Mouse (Mus musculus) stomach, postnatal 0 days (tissue): Measurements from ENCODE around the gene Btc. TPM values are rescaled to one million over a fixed set of nuclear protein-coding genes. Genes with fewer than 3 reads are reported as not detected.

Experiments
- ATAC-seq: fragments of 200-750 bp; cut with Nextera tagmentation; 2 replicates; pipeline ENCODE4 v1.8.0; 2017; ENCODE audit not compliant: low FRiP score, low TSS enrichment
- DNase-seq: peaks from one replicate; pipeline ENCODE4 v3.0.0-alpha.2; 2016; ENCODE audit warnings: low spot score
- H3K27ac ChIP-seq: fragments of 300-500 bp; sonication (generic); replicated peaks from 2 replicates; pipeline ENCODE4 v1.5.1; 2014; ENCODE audit warnings: mild to moderate bottlenecking, control low read depth
- H3K27me3 ChIP-seq: fragments of 300-500 bp; sonication (generic); 2 replicates; pipeline ENCODE4 v1.6.1; 2014; ENCODE audit warnings: low read length; ENCODE audit not compliant: control insufficient read depth, insufficient read depth
- H3K36me3 ChIP-seq: fragments of 300-500 bp; sonication (generic); 2 replicates; pipeline ENCODE4 v1.6.1; 2014; ENCODE audit warnings: low read length, mixed read lengths; ENCODE audit not compliant: control insufficient read depth, insufficient read depth
- H3K4me1 ChIP-seq: fragments of 300-500 bp; sonication (generic); replicated peaks from 2 replicates; pipeline ENCODE4 v1.6.1; 2014; ENCODE audit warnings: antibody characterized with exemption; ENCODE audit not compliant: control insufficient read depth, insufficient read depth
- H3K4me2 ChIP-seq: fragments of 300-500 bp; sonication (generic); replicated peaks from 2 replicates; pipeline ENCODE4 v1.6.1; 2014; ENCODE audit warnings: low read depth, mild to moderate bottlenecking, control low read depth, moderate library complexity
- H3K4me3 ChIP-seq: fragments of 300-500 bp; sonication (generic); 2 replicates; pipeline ENCODE4 v1.5.1; 2014; ENCODE audit warnings: low read depth, low read length, control low read depth
- H3K9ac ChIP-seq: fragments of 300-500 bp; sonication (generic); 2 replicates; pipeline ENCODE4 v1.6.1; 2014; ENCODE audit warnings: mild to moderate bottlenecking, low read length, control low read depth, mixed read lengths
- H3K9me3 ChIP-seq: fragments of 300-500 bp; sonication (generic); 2 replicates; pipeline ENCODE4 v1.6.1; 2016; ENCODE audit warnings: low read length; ENCODE audit not compliant: control insufficient read depth
- CTCF ChIP-seq: IDR thresholded peaks from 2 replicates; pipeline ENCODE4 v1.5.1; 2016; ENCODE audit warnings: antibody characterized with exemption, low read depth, mild to moderate bottlenecking, moderate library complexity
- EP300 ChIP-seq: optimal IDR thresholded peaks from 2 replicates; pipeline ENCODE3; 2016; ENCODE audit warnings: antibody characterized with exemption
- WGBS: fragments of 180-500 bp; shearing (Covaris S2); extraction: QIAGEN DNeasy Blood & Tissue Kit; methylation state at CpG from one replicate; pipeline ENCODE4 v1.1.7; 2014; 5-methylcytosine and 5-hydroxymethylcytosine counted together
- polyA plus RNA-seq: library from polyadenylated mRNA; unstranded; fragments of >200 nt; fragmentation: Nextera tagmentation; extraction: Ambion mirVana; gene quantifications from 2 replicates; pipeline ENCODE4 v1.2.1, GENCODE M21; 2015

The Btc gene
- polyA plus RNA-seq, 1 experiment from 2014 or later, result 16.5 TPM

DNA sequence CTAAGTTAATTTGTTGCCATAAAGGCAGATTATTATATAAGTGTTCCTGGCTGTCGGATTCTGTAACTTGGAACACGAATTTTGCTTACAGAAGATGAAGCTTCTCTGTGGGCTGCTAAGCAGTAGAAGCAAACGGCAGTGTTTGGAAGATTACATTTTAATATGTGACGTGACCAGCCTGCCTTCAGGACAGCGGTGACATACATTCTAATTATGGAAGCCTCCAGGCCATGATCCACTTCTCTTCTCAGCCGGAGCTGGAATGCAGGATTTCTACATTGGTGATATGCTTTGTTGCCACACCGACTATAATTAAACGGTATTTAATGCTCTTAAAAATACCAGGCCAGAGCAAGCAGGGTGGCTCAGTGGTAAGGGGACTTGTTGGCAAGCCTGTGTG is 11.0 kb upstream of the Btc start:
- Histone ChIP-seq H3K27ac (no peak overlapping the region), H3K9ac (no peak overlapping the region), H3K4me2 (no peak overlapping the region), H3K4me1 (no peaks in the 10 kb centered on the region), H3K4me3 (no peak overlapping the region), H3K27me3 (no peaks in the 10 kb centered on the region), H3K36me3 (no peaks in the 10 kb centered on the region), H3K9me3 (no peaks in the 10 kb centered on the region)
- ATAC-seq (no peak), DNase-seq (no peak)
- no peak for TF ChIP-seq CTCF
- 77% methylated on average over 8 of the region's 8 CpGs for WGBS

DNA sequence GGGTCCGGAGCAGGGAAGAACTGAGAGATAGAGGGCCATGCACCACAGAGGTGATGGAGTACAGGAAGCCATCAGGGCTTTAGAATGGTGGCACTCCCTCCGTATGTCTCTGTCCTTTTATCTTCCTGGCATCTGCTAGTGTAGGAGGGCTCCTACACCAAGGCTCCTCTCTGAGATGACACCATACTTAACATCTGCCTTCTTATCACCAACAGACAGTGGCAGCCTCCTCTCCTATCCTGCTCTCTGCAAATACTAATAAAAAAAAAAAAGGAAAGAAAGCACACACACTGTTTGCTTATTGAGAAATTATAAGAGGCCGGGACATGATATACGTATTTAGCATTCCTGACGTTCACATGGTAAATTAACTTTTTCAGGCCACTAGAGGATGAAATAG is 1.5 kb upstream of the Btc start:
- 65% methylated on average over 5 of the region's 5 CpGs for WGBS
- no peaks in the 10 kb centered on the region for H3K27me3 ChIP-seq

DNA sequence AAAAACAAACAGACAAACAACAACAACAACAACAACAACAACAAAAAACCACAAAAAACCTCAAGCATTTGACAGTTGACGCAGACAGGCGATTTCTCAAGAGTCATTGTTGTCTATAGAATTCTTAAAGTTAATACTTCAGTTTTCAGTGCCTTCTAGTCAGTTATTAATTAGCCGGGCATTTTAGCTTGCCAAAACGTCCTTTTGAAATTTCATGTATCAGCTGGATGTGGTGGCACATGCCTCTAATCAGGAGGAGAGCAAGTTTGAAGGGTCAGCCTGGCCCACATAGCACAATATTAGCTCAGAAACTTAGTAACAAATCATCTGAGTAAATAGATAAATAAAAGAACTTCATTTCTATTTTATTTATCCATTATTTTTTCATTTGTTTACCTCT is 487 bp upstream of the Btc start:
- Histone ChIP-seq H3K27me3 (no peaks in the 10 kb centered on the region), H3K36me3 (no peaks in the 10 kb centered on the region), H3K9me3 (no peaks in the 10 kb centered on the region), H3K9ac (no peak overlapping the region), H3K4me3 (no peak overlapping the region), H3K4me2 (peak overlapping the region; percentile 83; the same call in 1 of the 2 replicates), H3K4me1 (no peaks in the 10 kb centered on the region), H3K27ac (no peak overlapping the region)
- DNase-seq (no peak), ATAC-seq (no peak)
- TF ChIP-seq EP300, result no peak
- TF ChIP-seq CTCF, result no peak
- 67% methylated on average over 4 of the region's 4 CpGs for WGBS

More for the DNA sequence above, 1.5 kb upstream of the Btc start:
- Histone ChIP-seq H3K4me3 (no peak overlapping the region), H3K4me1 (no peaks in the 10 kb centered on the region), H3K27ac (no peak overlapping the region), H3K9me3 (no peaks in the 10 kb centered on the region), H3K4me2 (no peak overlapping the region), H3K9ac (no peak overlapping the region), H3K36me3 (no peaks in the 10 kb centered on the region)
- TF ChIP-seq CTCF, result no peak
- no peak for TF ChIP-seq EP300
- DNase-seq, result no peak
- no peak for ATAC-seq

DNA sequence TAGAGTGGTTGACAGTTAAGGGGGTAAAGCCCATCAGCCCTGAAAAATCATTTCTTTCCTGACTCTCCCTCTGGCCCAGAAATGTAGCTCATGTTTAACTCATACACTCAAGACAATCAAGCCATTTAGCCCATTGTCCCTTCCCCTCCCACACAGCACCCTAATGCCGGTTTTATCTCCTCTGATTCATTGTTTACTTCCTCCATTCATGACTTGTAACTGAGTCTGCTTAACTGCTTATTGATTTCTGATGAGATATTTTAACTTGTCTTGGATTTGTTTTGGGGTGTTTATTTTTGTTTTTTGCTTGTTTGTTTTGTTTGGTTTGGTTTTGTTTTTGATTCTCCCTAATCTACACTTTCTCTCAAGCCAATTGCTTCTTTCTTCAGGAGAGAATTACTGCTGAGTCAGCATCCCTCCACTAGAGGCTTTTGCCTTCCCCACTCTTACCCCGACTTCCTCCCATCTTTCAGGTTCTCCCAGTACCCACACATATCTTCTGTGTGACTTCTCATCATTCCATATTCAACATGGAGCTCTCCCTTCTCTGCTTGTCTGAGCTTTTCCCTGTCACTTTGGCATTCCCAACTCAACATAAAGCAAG is 2.2 kb downstream of the Btc start:
- 35% methylated on average over 2 of the region's 2 CpGs for WGBS
- no peaks in the 10 kb centered on the region for H3K4me1 ChIP-seq
- DNase-seq (no peak), ATAC-seq (no peak)
- H3K27ac ChIP-seq, result no peak overlapping the region
- H3K36me3 ChIP-seq, result no peaks in the 10 kb centered on the region
- no peak overlapping the region for H3K9ac ChIP-seq
- TF ChIP-seq EP300, result no peak
- TF ChIP-seq CTCF, result no peak
- no peaks in the 10 kb centered on the region for H3K9me3 ChIP-seq
- H3K4me2 ChIP-seq, result no peak overlapping the region
- no peak overlapping the region for H3K4me3 ChIP-seq
- H3K27me3 ChIP-seq, result no peaks in the 10 kb centered on the region

DNA sequence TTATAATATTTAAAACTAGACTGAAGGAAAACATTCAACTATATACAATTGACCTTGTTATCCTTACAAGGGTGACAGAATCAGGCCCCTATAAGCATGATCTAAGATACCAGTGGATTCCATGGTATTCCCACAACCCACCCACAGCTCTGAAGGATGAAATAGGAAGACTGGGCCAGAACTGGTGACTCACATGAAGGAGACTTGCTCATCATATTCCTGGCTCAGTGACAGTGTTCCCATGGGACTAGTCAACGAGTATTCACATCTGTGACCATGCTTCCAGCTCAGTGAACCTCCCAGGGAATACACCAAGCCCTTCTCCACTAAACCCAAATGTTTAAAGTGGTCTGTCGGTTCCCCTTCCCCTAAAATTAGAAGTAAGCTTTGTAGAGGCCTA is 27.3 kb downstream of the Btc start:
- no peaks in the 10 kb centered on the region for H3K9me3 ChIP-seq
- H3K4me2 ChIP-seq, result no peak overlapping the region
- 58% methylated on average over 2 of the region's 2 CpGs for WGBS
- H3K4me1 ChIP-seq, result no peaks in the 10 kb centered on the region
- H3K36me3 ChIP-seq, result no peaks in the 10 kb centered on the region
- TF ChIP-seq EP300 (no peak), CTCF (no peak)
- no peak for ATAC-seq
- no peak overlapping the region for H3K4me3 ChIP-seq
- no peak for DNase-seq
- no peak overlapping the region for H3K9ac ChIP-seq
- H3K27ac ChIP-seq, result no peak overlapping the region
- H3K27me3 ChIP-seq, result no peaks in the 10 kb centered on the region

DNA sequence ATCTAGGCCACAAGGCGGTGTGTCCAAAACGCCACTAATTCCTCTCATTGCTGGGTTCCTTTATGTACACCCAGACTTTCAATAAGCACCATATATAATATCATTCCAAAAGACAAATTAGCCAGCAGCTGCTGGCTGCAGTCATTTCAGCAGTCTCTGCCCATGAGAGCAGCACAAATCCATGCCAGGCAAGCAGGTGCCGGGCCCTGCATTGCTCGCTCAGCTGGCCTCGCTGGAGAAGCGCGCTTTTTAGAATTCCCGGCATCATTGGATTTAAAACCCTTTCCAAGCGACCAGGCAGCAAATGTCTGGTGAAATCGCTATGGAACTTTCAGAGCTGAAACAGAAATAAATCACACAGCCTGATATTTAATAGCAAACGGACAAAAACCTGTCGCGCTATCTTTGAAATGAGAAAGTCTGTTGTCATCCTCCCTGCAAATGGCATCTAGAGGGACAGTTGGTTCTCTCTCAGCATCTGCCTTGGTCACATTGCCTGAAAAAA is 34.7 kb downstream of the Btc start:
- no peaks in the 10 kb centered on the region for H3K4me1 ChIP-seq
- WGBS, result 88% methylated on average over 13 of the region's 13 CpGs
- no peaks in the 10 kb centered on the region for H3K27me3 ChIP-seq
- no peak overlapping the region for H3K4me2 ChIP-seq
- TF ChIP-seq CTCF (no peak), EP300 (no peak)
- H3K9me3 ChIP-seq, result no peaks in the 10 kb centered on the region
- no peaks in the 10 kb centered on the region for H3K36me3 ChIP-seq
- no peak overlapping the region for H3K9ac ChIP-seq
- H3K4me3 ChIP-seq, result no peak overlapping the region
- no peak overlapping the region for H3K27ac ChIP-seq
- DNase-seq (no peak), ATAC-seq (no peak)
